Mouse (Mus musculus): ENCODE data around the gene Atxn7l3.

GRCm38 (mm10) chr11:102285095-102285834 lies 11.2 kb downstream of the Atxn7l3 start:
- no peak for TF ChIP-seq MAFK (IDR thresholded peaks at IDR 0.05; ENCODE audit: insufficient read depth, low read depth, low read length)
- TF ChIP-seq CHD2 (IDR thresholded peaks at IDR 0.05; ENCODE audit: low read depth, low read length): no peak
- TF ChIP-seq ZC3H11A (IDR thresholded peaks at IDR 0.05; ENCODE audit: borderline replicate concordance, low read depth, low read length): no peak
